Mouse (Mus musculus) forebrain, embryonic 11.5 days (tissue): ENCODE measurements at regions not wholly inside any gene's neighbourhood (a gene's known extent, or its start where the extent isn't known, plus 50 kb on each side); places are given as distances from the start of the nearest gene placed in this dataset.

Source experiments
- ATAC-seq: fragments of 200-750 bp; cut with Nextera tagmentation; replicated peaks from 2 replicates; pipeline ENCODE4 v1.8.0; 2017; ENCODE audit warnings: moderate TSS enrichment; ENCODE audit not compliant: low FRiP score
- DNase-seq: peaks from one replicate; pipeline ENCODE4 v3.0.0-alpha.2; 2017; ENCODE audit warnings: low spot score
- H3K27ac ChIP-seq: fragments of 300-500 bp; sonication (generic); 2 replicates; pipeline ENCODE4 v1.5.1; 2014; ENCODE audit warnings: low read depth, low read length
- H3K27me3 ChIP-seq: fragments of 300-500 bp; sonication (generic); 2 replicates; pipeline ENCODE4 v1.6.1; 2014; ENCODE audit warnings: mild to moderate bottlenecking, low read length, mixed read lengths; ENCODE audit not compliant: control insufficient read depth, insufficient read depth
- H3K36me3 ChIP-seq: fragments of 300-500 bp; sonication (generic); 2 replicates; pipeline ENCODE4 v1.6.1; 2014; ENCODE audit warnings: mild to moderate bottlenecking, low read length, moderate library complexity, mixed read lengths; ENCODE audit not compliant: control insufficient read depth, insufficient read depth
- H3K4me1 ChIP-seq: fragments of 300-500 bp; sonication (generic); replicated peaks from 2 replicates; pipeline ENCODE4 v1.6.1; 2014; ENCODE audit warnings: low read length, mixed read lengths; ENCODE audit not compliant: control insufficient read depth, insufficient read depth
- H3K4me2 ChIP-seq: fragments of 300-500 bp; sonication (generic); 2 replicates; pipeline ENCODE4 v1.6.1; 2014; ENCODE audit warnings: low read depth, mild to moderate bottlenecking, low read length, moderate library complexity, mixed read lengths; ENCODE audit not compliant: severe bottlenecking
- H3K4me3 ChIP-seq: fragments of 300-500 bp; sonication (generic); 2 replicates; pipeline ENCODE4 v1.5.1; 2014; ENCODE audit warnings: low read depth, low read length
- H3K9ac ChIP-seq: fragments of 300-500 bp; sonication (generic); 2 replicates; pipeline ENCODE4 v1.6.1; 2014; ENCODE audit warnings: low read length
- H3K9me3 ChIP-seq: fragments of 300-500 bp; sonication (generic); 2 replicates; pipeline ENCODE4 v1.6.1; 2016; ENCODE audit warnings: low read length, mixed read lengths; ENCODE audit not compliant: control insufficient read depth
- WGBS: fragments of 180-500 bp; shearing (Covaris S2); extraction: QIAGEN DNeasy Blood & Tissue Kit; methylation state at CpG from one replicate; pipeline ENCODE4 v1.1.7; 2014; 5-methylcytosine and 5-hydroxymethylcytosine counted together

DNA sequence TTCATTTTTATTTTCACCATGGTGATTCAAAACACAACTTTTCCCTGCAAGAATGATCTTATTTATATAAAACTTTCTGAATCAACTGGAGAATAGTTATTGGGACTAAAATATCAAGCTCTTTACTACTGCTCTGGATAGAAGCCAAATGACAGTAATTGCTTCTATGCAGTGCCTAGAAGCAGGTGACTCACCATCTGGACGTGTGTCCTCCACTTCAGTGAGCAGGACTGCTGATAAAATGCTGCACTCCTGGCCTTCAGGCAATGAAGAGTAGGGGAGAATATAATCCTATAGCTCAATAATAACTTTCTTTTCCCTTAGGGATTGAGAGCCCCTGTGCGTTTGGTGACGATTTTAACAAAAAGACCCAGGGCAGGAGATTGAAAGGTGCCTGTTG lies 357.3 kb downstream of the Prr30 start:
- Histone ChIP-seq H3K27me3 (no peaks in the 10 kb centered on the region), H3K27ac (no peak overlapping the region), H3K4me3 (no peak overlapping the region), H3K4me1 (no peaks in the 10 kb centered on the region), H3K4me2 (no peak overlapping the region), H3K9me3 (no peaks in the 10 kb centered on the region), H3K9ac (no peak overlapping the region), H3K36me3 (no peaks in the 10 kb centered on the region)
- 85% methylated on average over 3 of the region's 3 CpGs for WGBS
- DNase-seq (no peak), ATAC-seq (no peak)
